Mouse (Mus musculus): ENCODE results near the gene Pnpla1.

- no peak for TF ChIP-seq CTCF (IDR thresholded peaks at IDR 0.05; ENCODE audit: control insufficient read depth, insufficient read depth, insufficient read length)
- no peak for TF ChIP-seq USF1 (IDR thresholded peaks at IDR 0.05; ENCODE audit: low read depth)
Measured at GRCm38 (mm10) chr17:28932274-28932673, 74.1 kb downstream of the Pnpla1 start.
